Mouse (Mus musculus) forebrain, embryonic 10.5 days (tissue): Measurements from ENCODE around the gene Gm10719. TPM values are rescaled to one million over a fixed set of nuclear protein-coding genes. Genes with fewer than 3 reads are reported as not detected.
"Not testable (repeated sequence)": the region's sequence is repeated elsewhere in the genome, so short reads cannot be mapped to it uniquely, and the experiment has no call there.

Experiments
- DNase-seq: peaks from one replicate; pipeline ENCODE4 v3.0.0-alpha.2; 2017; ENCODE audit warnings: low spot score; ENCODE audit errors: extremely low spot score
- H3K27ac ChIP-seq: fragments of 300-500 bp; sonication (generic); 2 replicates; pipeline ENCODE4 v1.5.1; 2016; ENCODE audit warnings: mild to moderate bottlenecking
- H3K27me3 ChIP-seq: fragments of 300-500 bp; sonication (generic); 2 replicates; pipeline ENCODE4 v1.6.1; 2016; ENCODE audit warnings: mild to moderate bottlenecking; ENCODE audit not compliant: poor library complexity, severe bottlenecking
- H3K36me3 ChIP-seq: fragments of 300-500 bp; sonication (generic); replicated peaks from 2 replicates; pipeline ENCODE4 v1.6.1; 2016; ENCODE audit warnings: mild to moderate bottlenecking, moderate library complexity
- H3K4me1 ChIP-seq: fragments of 300-500 bp; sonication (generic); 2 replicates; pipeline ENCODE4 v1.6.1; 2016
- H3K4me3 ChIP-seq: fragments of 300-500 bp; sonication (generic); 2 replicates; pipeline ENCODE4 v1.5.1; 2016; ENCODE audit warnings: mild to moderate bottlenecking, moderate library complexity
- H3K9me3 ChIP-seq: fragments of 300-500 bp; sonication (generic); 2 replicates; pipeline ENCODE4 v1.6.1; 2016; ENCODE audit warnings: mild to moderate bottlenecking, moderate library complexity
- WGBS: fragments of 180-500 bp; shearing (Covaris S2); methylation state at CpG from one replicate; pipeline ENCODE4 v1.1.7; 2016; 5-methylcytosine and 5-hydroxymethylcytosine counted together
- polyA plus RNA-seq: library from polyadenylated mRNA; unstranded; fragments of >200 nt; fragmentation: Nextera tagmentation; extraction: Ambion mirVana; gene quantifications from 2 replicates; pipeline ENCODE4 v1.2.1, GENCODE M21; 2016

The Gm10719 gene
- polyA plus RNA-seq, 1 experiment from 2014 or later = not detected

DNA sequence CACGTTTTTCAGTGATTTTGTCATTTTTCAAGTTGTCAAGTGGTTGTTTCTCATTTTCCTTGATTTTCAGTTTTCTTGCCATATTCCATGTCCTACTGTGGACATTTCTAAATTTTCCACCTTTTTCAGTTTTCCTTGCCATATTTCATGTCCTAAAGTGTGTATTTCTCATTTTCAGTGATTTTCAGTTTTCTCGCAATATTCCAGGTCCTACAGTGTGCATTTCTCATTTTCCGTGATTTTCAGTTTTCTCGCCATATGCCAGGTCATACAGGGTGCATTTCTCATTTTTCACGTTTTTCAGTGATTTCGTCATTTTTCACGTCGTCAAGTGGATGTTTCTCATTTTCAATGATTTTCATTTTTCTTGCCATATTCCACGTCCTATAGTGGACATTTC is 1.7 kb downstream of the Gm10719 start:
- H3K27me3 ChIP-seq, H3K27ac ChIP-seq, H3K4me3 ChIP-seq, DNase-seq, H3K36me3 ChIP-seq, H3K4me1 ChIP-seq, H3K9me3 ChIP-seq: not testable (repeated sequence)
- WGBS = 61% methylated on average over 9 of the region's 9 CpGs

DNA sequence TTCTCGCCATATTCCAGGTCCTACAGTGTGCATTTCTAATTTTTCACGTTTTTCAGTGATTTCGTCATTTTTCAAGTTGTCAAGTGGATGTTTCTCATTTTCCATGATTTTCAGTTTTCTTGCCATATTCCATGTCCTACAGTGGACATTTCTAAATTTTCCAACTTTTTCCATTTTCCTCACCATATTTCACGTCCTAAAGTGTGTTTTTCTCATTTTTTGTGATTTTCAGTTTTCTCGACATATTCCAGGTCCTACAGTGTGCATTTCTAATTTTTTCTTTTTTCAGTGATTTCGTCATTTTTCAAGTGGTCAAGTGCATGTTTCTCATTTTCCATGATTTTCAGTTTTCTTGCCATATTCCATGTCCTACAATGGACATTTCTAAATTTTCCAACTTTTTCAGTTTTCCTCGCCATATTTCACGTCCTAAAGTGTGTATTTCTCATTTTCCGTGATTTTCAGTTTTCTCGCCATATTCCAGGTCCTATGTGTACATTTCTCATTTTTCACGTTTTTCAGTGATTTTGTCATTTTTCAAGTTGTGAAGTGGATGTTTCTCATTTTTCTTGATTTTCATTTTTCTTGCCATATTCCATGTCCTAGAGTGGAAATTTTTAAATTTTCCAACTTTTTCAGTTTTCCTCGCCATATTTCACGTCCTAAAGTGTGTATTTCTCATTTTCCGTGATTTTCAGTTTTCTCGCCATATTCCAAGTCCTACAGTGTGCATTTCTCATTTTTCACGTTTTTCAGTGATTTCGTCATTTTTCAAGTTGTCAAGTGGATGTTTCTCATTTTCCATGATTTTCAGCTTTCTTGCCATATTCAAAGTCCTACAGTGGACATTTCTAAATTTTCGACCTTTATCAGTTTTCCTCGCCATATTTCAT is 2.9 kb downstream of the Gm10719 start:
- WGBS = 77% methylated on average over 17 of the region's 19 CpGs
- H3K4me1 ChIP-seq, H3K27ac ChIP-seq, H3K4me3 ChIP-seq, H3K27me3 ChIP-seq, H3K36me3 ChIP-seq, H3K9me3 ChIP-seq, DNase-seq: not testable (repeated sequence)

DNA sequence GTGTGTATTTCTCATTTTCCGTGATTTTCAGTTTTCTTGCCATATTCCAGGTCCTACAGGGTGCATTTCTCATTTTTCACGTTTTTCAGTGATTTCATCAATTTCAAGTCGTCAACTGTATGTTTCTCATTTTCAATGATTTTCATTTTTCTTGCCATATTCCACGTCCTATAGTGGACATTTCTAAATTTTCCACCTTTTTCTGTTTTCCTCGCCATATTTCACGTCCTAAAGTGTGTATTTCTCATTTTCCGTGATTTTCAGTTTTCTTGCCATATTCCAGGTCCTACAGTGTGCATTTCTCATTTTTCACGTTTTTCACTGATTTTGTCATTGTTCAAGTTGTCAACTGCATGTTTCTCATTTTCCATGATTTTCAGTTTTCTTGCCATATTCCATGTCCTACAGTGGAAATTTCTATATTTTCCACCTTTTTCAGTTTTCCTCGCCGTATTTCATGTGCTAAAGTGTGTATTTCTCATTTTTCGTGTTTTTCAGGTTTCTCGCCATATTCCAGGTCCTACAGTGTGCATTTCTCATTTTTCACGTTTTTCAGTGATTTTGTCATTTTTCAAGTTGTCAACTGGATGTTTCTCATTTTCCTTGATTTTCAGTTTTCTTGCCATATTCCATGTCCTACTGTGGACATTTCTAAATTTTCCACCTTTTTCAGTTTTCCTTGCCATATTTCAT is 5.3 kb downstream of the Gm10719 start:
- not testable (repeated sequence) for H3K4me3 ChIP-seq, H3K27me3 ChIP-seq, H3K36me3 ChIP-seq, H3K4me1 ChIP-seq, H3K9me3 ChIP-seq, H3K27ac ChIP-seq
- DNase-seq = peak; percentile 27
- WGBS = 73% methylated on average over 11 of the region's 13 CpGs

DNA sequence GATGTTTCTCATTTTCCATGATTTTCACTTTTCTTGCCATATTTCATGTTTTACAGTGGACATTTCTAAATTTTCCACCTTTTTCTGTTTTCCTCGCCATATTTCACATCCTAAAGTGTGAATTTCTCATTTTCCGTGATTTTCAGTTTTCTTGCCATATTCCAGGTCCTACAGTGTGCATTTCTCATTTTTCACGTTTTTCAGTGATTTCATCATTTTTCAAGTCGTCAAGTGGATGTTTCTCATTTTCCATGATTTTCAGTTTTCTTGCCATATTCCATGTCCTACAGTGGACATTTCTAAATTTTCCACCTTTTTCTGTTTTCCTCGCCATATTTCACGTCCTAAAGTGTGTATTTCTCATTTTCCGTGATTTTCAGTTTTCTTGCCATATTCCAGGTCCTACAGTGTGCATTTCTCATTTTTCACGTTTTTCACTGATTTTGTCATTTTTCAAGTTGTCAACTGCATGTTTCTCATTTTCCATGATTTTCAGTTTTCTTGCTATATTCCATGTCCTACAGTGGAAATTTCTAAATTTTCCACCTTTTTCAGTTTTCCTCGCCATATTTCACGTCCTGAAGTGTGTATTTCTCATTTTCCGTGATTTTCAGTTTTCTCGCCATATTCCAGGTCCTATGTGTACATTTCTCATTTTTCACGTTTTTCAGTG is 6.2 kb downstream of the Gm10719 start, which contains the start of gene Gm10718:
TSS of gene Gm10718 (plus strand) at position 236 of the 673 bp plus-strand sequence.
- 72% methylated on average over 12 of the region's 13 CpGs for WGBS
- H3K4me1 ChIP-seq = not testable (repeated sequence)

DNA sequence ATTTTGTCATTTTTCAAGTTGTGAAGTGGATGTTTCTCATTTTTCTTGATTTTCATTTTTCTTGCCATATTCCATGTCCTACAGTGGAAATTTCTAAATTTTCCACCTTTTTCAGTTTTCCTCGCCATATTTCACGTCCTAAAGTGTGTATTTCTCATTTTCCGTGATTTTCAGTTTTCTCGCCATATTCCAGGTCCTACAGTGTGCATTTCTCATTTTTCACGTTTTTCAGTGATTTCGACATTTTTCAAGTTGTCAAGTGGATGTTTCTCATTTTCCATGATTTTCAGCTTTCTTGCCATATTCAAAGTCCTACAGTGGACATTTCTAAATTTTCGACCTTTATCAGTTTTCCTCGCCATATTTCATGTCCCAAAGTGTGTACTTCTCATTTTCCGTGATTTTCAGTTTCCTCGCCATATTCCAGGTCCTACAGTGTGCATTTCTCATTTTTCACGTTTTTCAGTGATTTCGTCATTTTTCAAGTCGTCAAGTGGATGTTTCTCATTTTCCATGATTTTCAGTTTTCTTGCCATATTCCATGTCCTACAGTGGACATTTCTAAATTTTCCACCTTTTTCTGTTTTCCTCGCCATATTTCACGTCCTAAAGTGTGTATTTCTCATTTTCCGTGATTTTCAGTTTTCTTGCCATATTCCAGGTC is 6.9 kb downstream of the Gm10719 start:
- H3K36me3 ChIP-seq, DNase-seq, H3K4me3 ChIP-seq, H3K27ac ChIP-seq, H3K4me1 ChIP-seq, H3K27me3 ChIP-seq, H3K9me3 ChIP-seq: not testable (repeated sequence)
- WGBS = 77% methylated on average over 16 of the region's 16 CpGs

More for the DNA sequence above, 6.2 kb downstream of the Gm10719 start, which contains the start of gene Gm10718:
- not testable (repeated sequence) for H3K4me3 ChIP-seq, H3K9me3 ChIP-seq, H3K27ac ChIP-seq, H3K27me3 ChIP-seq, H3K36me3 ChIP-seq, DNase-seq

DNA sequence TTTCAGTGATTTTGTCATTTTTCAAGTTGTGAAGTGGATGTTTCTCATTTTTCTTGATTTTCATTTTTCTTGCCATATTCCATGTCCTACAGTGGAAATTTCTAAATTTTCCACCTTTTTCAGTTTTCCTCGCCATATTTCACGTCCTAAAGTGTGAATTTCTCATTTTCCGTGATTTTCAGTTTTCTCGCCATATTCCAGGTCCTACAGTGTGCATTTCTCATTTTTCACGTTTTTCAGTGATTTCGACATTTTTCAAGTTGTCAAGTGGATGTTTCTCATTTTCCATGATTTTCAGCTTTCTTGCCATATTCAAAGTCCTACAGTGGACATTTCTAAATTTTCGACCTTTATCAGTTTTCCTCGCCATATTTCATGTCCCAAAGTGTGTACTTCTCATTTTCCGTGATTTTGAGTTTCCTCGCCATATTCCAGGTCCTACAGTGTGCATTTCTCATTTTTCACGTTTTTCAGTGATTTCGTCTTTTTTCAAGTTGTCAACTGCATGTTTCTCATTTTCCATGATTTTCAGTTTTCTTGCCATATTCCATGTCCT is 7.8 kb downstream of the Gm10719 start, which contains the start of gene Gm10717:
TSS of gene Gm10717 (plus strand) at position 506 of the 556 bp plus-strand sequence.
- WGBS = 73% methylated on average over 12 of the region's 12 CpGs
- H3K9me3 ChIP-seq, DNase-seq, H3K4me1 ChIP-seq, H3K4me3 ChIP-seq, H3K36me3 ChIP-seq, H3K27ac ChIP-seq, H3K27me3 ChIP-seq: not testable (repeated sequence)

DNA sequence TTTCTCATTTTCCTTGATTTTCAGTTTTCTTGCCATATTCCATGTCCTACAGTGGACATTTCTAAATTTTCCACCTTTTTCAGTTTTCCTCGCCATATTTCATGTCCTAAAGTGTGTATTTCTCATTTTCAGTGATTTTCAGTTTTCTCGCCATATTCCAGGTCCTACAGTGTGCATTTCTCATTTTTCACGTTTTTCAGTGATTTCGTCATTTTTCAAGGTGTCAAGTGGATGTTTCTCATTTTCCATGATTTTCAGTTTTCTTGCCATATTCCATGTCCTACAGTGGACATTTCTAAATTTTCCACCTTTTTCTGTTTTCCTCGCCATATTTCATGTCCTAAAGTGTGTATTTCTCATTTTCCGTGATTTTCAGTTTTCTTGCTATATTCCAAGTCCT is 8.4 kb downstream of the Gm10719 start:
- H3K27ac ChIP-seq, H3K4me3 ChIP-seq, H3K27me3 ChIP-seq, H3K36me3 ChIP-seq, H3K9me3 ChIP-seq, H3K4me1 ChIP-seq, DNase-seq: not testable (repeated sequence)
- 74% methylated on average over 5 of the region's 6 CpGs for WGBS

DNA sequence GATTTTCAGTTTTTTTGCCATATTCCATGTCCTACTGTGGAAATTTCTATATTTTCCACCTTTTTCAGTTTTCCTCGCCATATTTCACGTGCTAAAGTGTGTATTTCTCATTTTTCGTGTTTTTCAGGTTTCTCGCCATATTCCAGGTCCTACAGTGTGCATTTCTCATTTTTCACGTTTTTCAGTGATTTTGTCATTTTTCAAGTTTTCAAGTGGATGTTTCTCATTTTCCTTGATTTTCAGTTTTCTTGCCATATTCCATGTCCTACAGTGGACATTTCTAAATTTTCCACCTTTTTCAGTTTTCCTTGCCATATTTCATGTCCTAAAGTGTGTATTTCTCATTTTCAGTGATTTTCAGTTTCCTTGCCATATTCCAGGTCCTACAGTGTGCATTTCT is 8.9 kb downstream of the Gm10719 start:
- not testable (repeated sequence) for H3K9me3 ChIP-seq, H3K4me3 ChIP-seq, H3K4me1 ChIP-seq, H3K36me3 ChIP-seq, DNase-seq, H3K27ac ChIP-seq, H3K27me3 ChIP-seq
- 75% methylated on average over 5 of the region's 5 CpGs for WGBS

DNA sequence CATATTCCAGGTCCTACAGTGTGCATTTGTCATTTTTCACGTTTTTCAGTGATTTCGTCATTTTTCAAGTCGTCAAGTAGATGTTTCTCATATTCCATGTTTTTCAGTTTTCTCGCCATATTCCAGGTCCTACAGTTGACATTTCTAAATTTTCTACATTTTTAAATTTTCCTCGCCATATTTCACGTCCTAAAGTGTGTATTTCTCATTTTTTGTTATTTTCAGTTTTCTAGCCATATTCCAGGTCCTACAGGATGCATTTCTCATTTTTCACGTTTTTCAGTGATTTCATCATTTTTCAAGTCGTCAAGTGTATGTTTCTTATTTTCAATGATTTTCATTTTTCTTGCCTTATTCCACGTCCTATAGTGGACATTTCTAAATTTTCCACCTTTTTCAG is 9.5 kb downstream of the Gm10719 start:
- DNase-seq, H3K4me1 ChIP-seq, H3K36me3 ChIP-seq, H3K27me3 ChIP-seq, H3K9me3 ChIP-seq, H3K27ac ChIP-seq, H3K4me3 ChIP-seq: not testable (repeated sequence)
- WGBS = 67% methylated on average over 9 of the region's 9 CpGs

DNA sequence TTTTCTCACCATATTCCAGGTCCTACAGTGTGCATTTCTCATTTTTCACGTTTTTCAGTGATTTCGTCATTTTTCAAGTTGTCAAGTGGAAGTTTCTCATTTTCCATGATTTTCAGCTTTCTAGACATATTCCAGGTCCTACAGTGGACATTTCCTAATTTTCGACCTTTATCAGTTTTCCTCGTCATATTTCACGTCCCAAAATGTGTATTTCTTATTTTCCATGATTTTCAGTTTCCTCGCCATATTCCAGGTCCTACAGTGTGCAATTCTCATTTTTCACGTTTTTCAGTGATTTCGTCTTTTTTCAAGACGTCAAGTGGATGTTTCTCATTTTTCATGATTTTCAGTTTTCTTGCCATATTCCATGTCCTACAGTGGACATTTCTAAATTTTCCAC is 10.0 kb downstream of the Gm10719 start:
- not testable (repeated sequence) for H3K9me3 ChIP-seq, H3K4me3 ChIP-seq, H3K4me1 ChIP-seq, H3K36me3 ChIP-seq, H3K27me3 ChIP-seq, H3K27ac ChIP-seq
- DNase-seq = peak; percentile 82
- WGBS = 71% methylated on average over 9 of the region's 9 CpGs

DNA sequence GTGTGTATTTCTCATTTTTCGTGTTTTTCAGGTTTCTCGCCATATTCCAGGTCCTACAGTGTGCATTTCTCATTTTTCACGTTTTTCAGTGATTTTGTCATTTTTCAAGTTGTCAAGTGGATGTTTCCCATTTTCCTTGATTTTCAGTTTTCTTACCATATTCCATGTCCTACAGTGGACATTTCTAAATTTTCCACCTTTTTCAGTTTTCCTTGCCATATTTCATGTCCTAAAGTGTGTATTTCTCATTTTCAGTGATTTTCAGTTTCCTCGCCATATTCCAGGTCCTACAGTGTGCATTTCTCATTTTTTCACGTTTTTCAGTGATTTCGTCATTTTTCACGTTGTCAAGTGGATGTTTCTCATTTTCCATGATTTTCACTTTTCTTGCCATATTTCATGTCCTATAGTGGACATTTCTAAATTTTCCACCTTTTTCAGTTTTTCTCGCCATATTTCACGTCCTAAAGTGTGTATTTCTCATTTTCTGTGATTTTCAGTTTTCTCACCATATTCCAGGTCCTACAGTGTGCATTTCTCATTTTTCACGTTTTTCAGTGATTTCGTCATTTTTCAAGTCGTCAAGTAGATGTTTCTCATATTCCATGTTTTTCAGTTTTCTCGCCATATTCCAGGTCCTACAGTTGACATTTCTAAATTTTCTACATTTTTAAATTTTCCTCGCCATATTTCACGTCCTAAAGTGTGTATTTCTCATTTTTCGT is 12.2 kb downstream of the Gm10719 start:
- not testable (repeated sequence) for H3K4me3 ChIP-seq, H3K27me3 ChIP-seq, H3K4me1 ChIP-seq, DNase-seq, H3K36me3 ChIP-seq, H3K9me3 ChIP-seq, H3K27ac ChIP-seq
- 63% methylated on average over 14 of the region's 16 CpGs for WGBS
